Mouse (Mus musculus) urinary bladder, postnatal 10 days (tissue): ENCODE results near the gene Krtap5-3.
"Not testable (repeated sequence)": the region's sequence is repeated elsewhere in the genome, so short reads cannot be mapped to it uniquely, and the experiment has no call there.

Experiments used
- DNase-seq: peaks from one replicate; pipeline ENCODE4 v3.0.0; 2022; ENCODE audit warnings: low spot score

Krtap5-3 gene

DNA sequence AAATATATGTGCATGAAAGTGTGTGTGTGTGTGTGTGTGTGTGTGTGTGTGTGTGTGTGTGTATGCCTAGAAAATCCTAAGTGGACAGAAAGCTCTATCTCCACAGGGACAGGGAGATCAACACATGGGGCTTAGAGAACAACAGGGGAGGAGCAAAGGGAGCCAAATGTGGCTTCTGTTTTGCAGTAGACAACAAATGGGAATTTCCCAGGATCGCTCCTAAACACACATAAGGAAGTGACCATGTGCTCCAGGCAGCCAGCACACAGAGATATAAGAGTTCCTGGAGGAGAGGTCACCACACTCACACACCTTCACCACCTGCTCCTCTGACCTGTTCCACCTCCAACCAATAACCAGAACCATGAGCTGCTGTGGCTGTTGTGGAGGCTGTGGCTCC is at the start of gene Krtap5-3:
Krtap5-3 (plus strand) TSS at position 301 of the 400 bp plus-strand sequence.
- DNase-seq = no peak

GRCm38 (mm10) chr7:142152191-142152590 is 49.0 kb upstream of the Krtap5-3 start:
- DNase-seq = no peak

DNA sequence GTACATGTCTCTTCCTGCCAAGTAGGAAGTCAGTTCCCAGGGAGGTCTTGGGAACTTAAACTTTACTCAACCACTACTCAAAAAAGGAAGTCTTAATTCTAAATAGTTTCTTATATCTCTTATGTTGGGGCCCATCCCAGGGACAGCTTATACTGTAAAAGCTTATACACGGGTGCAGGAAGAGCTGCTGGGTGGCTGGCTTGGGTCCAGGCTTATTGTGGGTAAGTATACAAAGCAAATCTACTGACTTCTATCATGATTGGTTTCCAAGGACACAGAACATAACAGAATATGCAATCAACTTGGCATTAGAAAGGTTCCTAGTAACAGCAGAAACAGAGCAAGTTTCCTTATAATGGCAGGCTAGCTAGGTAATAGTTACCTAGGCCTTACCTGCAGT is 45.9 kb upstream of the Krtap5-3 start:
- no peak for DNase-seq

- DNase-seq = not testable (repeated sequence)
These were observed 44.2 kb upstream of the Krtap5-3 start, which contains the start of gene Gm29735 for GRCm38 (mm10) chr7:142157013-142157412. Gene Gm29735 (minus strand): TSS chr7:142157113.

- no peak for DNase-seq
These were observed 41.8 kb upstream of the Krtap5-3 start for GRCm38 (mm10) chr7:142159366-142159765.

- DNase-seq = not testable (repeated sequence)
These were observed 35.5 kb upstream of the Krtap5-3 start, which contains the start of gene Gm4553 for GRCm38 (mm10) chr7:142165639-142166038. Gene Gm4553 (minus strand): TSS chr7:142165739.

GRCm38 (mm10) chr7:142169836-142170235 is 31.3 kb upstream of the Krtap5-3 start:
- no peak for DNase-seq

DNA sequence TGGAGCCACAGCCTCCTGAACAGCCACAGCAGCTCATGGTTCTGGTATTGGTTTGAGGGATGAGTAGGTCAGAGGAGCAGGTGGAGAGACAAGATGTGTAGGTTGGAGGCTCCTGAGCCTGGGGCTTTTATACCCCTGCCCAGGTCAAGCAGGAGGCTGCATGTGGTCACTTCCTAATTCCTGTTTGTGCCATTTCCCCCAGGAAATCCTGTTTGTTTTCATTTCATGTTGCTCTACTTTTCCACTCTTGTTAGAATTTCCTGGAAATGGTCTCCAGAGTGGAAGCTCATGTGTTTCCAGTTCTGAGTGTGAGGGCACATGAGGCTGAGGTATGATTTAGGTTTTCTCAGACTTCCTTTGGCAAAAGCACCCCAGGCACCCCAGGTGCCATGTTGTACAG is 25.3 kb upstream of the Krtap5-3 start, which contains the start of gene Krtap5-2:
Krtap5-2 (minus strand) TSS at position 101 of the 400 bp plus-strand sequence.
- not testable (repeated sequence) for DNase-seq

GRCm38 (mm10) chr7:142178685-142179084 is 22.5 kb upstream of the Krtap5-3 start:
- DNase-seq = no peak

DNA sequence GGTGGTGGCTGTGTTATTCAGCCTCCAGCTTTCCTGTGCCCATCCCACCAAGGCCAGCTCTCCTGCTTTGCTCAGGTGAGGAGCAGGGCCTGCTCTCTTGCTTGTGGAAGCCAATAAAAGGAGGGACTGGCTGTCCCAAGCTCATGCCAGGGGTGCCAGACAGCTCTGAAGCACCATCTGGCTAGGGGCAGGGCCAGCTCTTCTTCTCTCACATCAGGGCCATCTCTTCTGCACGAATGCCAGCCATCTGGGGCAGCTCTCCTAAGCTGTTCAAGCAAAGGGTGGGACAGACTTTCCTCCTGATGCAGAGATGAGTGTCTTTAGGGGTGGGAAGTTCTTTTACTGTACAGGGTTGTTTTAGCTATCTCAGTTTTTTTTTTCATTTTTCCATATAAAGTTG is 20.1 kb upstream of the Krtap5-3 start:
- no peak for DNase-seq

DNA sequence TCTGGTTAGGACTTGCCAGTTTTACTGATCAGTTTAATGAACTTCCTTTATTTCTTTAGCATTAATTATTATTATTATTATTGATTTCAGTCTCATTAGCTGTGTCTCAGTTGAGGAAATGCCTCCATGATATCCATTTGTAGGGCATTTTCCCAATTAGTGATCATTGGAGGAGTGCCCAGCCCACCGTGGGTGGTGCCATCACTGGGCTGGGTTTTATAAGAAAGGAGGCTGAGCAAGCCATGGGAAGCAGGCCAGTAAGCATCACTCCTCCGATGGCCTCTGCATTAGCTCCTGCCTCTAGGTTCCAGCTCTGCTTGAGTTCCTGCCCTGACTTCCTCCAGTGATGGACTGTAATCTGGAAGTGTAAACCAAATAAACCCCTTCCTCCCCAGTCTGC is 13.0 kb upstream of the Krtap5-3 start:
- no peak for DNase-seq

- no peak for DNase-seq
These were observed 10.9 kb upstream of the Krtap5-3 start, which contains the start of gene Gm10153 for GRCm38 (mm10) chr7:142190289-142190688. Gene Gm10153 (minus strand): TSS chr7:142190389.

DNA sequence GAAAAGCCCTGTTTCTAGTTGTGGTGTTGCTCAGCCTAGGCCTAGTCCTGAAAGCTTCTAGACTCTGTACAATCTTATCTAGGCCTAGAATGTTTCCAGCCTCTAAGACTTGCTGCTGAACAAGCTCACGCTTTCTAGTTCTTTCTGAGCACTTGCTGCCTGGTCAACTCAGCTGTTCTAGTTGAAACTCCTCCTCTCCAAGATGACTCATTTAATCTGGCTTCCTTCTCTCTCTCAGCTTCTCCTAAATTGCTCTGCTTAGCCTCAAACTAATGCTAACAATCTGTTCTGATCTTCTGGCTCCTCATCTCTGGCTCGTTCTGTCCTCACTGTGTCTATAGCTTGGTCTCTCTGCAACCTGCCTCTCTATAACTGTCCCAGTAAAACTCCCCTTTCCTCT is 2.4 kb upstream of the Krtap5-3 start:
- DNase-seq = no peak

- DNase-seq = no peak
These were observed 4.3 kb downstream of the Krtap5-3 start for GRCm38 (mm10) chr7:142205488-142205887.

DNA sequence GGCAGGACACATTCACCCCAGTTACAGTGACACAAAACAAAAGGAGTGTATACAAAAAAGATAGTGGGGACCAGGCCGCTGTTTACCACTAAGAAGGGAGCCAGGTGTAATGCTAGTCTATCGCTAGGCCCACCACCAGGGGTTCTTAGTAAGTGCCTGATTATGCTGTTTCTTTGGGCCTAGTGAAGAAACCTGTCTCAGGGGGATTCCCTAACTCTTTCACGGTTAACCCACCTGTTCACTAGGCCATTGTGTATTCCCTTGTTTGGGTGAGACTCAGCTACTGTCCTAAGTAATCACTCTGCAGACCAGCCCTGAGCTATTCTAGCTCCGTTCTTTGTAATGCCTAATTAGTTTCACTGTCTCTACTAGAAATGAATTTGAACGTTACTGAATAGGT is 5.7 kb downstream of the Krtap5-3 start:
- not testable (repeated sequence) for DNase-seq

GRCm38 (mm10) chr7:142211559-142211958 is 10.4 kb downstream of the Krtap5-3 start, which contains the start of gene Gm7579:
Gene Gm7579 (plus strand): TSS chr7:142211859.
- DNase-seq = no peak

GRCm38 (mm10) chr7:142212136-142212535 is 11.0 kb downstream of the Krtap5-3 start:
- not testable (repeated sequence) for DNase-seq

DNA sequence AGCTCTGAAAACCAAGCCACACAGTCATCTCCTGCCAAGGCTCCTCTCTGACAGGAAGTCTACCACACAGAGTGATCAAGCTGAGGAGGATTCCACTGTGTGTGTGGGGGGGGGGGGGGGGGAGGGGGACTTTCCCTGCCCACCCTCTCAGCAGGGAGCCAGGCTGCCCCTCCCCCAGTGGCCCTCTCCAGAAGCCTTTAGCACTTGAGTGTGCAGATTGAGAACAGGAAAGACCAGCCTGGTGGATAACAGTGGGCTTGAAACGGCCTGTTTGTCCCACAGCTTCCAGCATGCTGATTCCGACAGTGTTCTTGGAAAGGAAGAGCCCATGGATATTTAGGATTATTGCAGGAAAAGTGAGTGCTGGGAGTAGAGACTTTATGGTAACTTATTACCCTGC is 23.4 kb downstream of the Krtap5-3 start:
- no peak for DNase-seq

DNA sequence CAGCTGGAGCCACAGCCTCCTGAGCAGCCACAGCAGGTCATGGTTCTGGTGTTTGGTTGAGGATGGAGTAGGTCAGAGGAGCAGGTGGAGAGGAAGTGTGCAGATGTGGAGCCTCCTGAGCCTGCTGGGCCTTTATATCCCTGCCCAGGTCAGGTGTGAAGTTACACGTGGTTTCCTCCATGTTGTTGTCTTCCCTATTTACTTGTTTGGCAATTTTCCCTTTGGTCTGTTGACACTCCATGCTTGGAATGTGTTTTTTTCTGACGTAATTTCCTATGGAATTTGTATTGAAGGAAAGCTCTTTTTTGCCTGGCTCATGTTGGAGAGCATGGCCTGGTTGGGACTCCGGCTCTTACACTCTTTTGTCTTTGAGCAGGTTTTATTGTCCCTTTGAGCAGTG is 28.7 kb downstream of the Krtap5-3 start, which contains the start of gene Krtap5-5:
Krtap5-5 (minus strand) TSS at position 101 of the 400 bp plus-strand sequence.
- not testable (repeated sequence) for DNase-seq

DNA sequence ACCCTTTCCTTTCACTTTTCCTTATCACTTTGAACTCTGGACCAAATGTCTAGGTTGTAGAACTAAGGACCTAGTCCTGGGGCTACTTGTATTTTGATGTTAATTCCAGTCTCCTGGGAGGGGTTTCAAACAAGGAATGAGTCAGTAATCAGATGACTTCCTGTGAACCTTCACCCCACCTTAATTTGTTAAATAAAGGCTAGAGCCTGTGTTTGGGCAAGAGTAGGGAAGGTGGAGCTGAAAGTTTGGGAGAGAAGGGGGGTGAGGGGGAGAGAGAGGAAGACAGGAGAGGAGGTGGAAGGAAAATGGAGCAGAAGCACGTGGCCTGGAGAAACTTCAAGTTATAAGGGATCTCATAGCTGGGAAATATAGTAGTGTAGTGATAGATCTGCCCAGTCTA is 30.4 kb downstream of the Krtap5-3 start:
- no peak for DNase-seq

DNA sequence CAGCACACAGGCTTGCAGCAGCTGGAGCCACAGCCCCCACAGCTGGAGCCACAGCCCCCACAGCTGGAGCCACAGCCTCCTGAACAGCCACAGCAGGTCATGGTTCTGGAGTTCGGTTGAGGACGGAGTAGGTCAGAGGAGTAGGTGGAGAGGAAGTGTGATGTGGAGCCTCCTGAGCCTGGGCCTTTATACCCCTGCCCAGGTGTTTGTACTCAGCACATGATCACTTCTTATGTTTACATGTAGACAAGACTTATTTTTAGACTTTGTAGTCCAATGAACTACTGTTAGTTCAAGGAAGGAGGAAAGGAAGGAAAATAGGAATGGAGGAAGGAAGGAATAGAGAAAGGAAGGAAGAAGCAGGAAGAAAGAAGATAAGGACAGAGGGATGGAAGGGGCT is 39.8 kb downstream of the Krtap5-3 start, which contains the start of gene Gm40460:
Gm40460 (minus strand) TSS at position 101 of the 400 bp plus-strand sequence.
- no peak for DNase-seq

- DNase-seq = no peak
These were observed 48.7 kb downstream of the Krtap5-3 start for GRCm38 (mm10) chr7:142249824-142250223.
